Mouse (Mus musculus): ENCODE data around the gene Epb41l1. TPM values are rescaled to one million over a fixed set of nuclear protein-coding genes. Genes with fewer than 3 reads are reported as not detected.

The Epb41l1 gene
- total RNA-seq, 2 experiments from 2014 or later = 3.8 to 4.6 TPM

- no peak for TF ChIP-seq CTCF (IDR thresholded peaks at IDR 0.05)
- Histone ChIP-seq H3K27ac (no peak overlapping the region), H3K4me3 (no peak overlapping the region)
- intact Hi-C loops (cut with DNase I) = no loop called here
- DNase-seq = no peak
These were observed 31.4 kb downstream of the Epb41l1 start for GRCm38 (mm10) chr2:156452149-156452536.

DNA sequence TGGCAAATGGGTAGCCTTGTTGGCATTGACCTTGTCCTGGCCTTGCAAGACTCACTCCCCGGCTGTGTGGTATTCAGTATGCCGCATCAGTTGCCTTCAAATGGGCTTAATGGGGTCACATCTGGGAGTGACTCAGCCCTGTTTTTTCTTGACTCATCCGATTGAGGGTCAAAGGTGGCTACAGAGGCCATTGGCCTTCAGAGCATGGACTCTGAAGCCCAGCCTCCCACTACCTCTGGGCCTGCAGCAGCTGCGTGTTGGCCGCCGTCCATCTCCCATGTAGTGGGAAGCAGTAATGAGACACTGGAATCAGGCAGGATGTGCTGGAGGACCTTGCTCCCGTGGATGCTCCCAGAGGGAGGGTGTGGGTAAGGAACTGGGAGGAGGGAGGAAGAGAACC is 33.1 kb downstream of the Epb41l1 start:
- Histone ChIP-seq H3K4me3 (no peak overlapping the region), H3K27ac (no peak overlapping the region)
- peak; percentile 77 for DNase-seq
- no peak for TF ChIP-seq CTCF (IDR thresholded peaks at IDR 0.05)
- intact Hi-C loops (cut with DNase I) = no loop called here

DNA sequence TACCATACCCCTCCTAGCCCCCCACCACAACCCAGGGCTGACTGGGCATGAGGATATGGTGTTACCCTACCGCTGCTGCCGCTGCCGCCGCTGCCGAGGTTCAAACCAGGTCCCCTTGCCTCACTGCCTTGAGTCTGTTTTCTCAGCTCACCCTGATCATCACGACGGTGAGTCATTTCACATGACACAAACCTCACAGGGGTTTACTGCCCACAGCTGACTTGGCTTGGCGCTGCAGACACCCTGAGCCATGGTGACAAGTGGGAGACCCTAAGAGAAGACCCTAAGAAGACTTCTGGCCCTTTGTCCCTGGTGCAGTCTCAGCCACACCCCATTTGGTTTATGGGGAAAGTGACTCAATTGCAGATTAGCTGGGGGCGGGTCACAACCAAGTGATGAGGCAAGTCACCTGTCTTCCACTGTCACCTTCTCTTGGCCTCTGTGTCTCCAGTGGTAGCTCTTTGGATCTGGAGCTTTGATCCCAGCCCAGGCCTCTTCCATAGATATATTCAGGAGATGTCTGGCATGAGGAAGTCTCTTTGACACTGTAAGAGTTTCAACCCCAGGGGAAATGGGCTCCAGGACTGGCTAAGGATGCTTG is 34.9 kb downstream of the Epb41l1 start:
- TF ChIP-seq CTCF (IDR thresholded peaks at IDR 0.05) = no peak
- H3K27ac ChIP-seq = no peak overlapping the region
- H3K4me3 ChIP-seq = no peak overlapping the region
- DNase-seq = no peak
- intact Hi-C loops (cut with DNase I) = no loop called here

GRCm38 (mm10) chr2:156456386-156457342 is 36.0 kb downstream of the Epb41l1 start:
- TF ChIP-seq CTCF (IDR thresholded peaks at IDR 0.05) = no peak
- DNase-seq = no peak
- intact Hi-C loops (cut with DNase I) = no loop called here
- H3K27ac ChIP-seq = no peak overlapping the region
- H3K4me3 ChIP-seq = no peak overlapping the region

DNA sequence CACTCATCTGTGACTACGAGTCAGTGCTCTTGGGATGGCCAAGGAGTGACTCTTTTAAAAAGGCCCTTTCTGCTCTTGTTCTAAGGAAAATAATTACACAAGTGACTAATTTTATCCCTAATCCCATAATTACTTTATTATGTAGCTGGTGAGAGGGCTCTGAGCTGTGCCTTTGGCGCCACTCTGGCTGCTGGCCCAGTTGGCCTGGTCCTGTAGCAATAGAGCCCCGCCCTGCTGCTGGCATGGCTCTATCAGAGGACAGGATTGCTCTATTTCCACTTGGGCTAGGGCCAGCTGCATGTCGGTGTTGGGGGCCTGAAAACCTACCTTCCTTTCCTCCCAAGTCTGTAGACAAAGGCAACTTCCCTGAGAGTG is 36.6 kb downstream of the Epb41l1 start:
- no peak overlapping the region for H3K27ac ChIP-seq
- DNase-seq = no peak
- intact Hi-C loops (cut with DNase I) = no loop called here
- H3K4me3 ChIP-seq = no peak overlapping the region
- TF ChIP-seq CTCF (IDR thresholded peaks at IDR 0.05) = no peak

- peak overlapping the region; percentile 47 for H3K4me3 ChIP-seq
- DNase-seq = peak; percentile 79
- peak overlapping the region; percentile 51; the same call in 1 of the 2 replicates for H3K27ac ChIP-seq
- peak; percentile 62 for TF ChIP-seq CTCF (IDR thresholded peaks at IDR 0.05)
- intact Hi-C loops (cut with DNase I) = loop anchor here (2.0 kb wide), 1 partner anchor 116 kb away; no protein-coding TSS in a partner anchor
These were observed 39.8 kb downstream of the Epb41l1 start for GRCm38 (mm10) chr2:156460470-156460869.

- intact Hi-C loops (cut with DNase I) = no loop called here
- no peak overlapping the region for H3K27ac ChIP-seq
- no peak for DNase-seq
- no peak overlapping the region for H3K4me3 ChIP-seq
- no peak for TF ChIP-seq CTCF (IDR thresholded peaks at IDR 0.05)
These were observed 41.7 kb downstream of the Epb41l1 start for GRCm38 (mm10) chr2:156462154-156463029.

- H3K4me3 ChIP-seq = no peak overlapping the region
- intact Hi-C loops (cut with DNase I) = no loop called here
- DNase-seq = no peak
These were observed 43.7 kb downstream of the Epb41l1 start for GRCm38 (mm10) chr2:156464416-156464815.

DNA sequence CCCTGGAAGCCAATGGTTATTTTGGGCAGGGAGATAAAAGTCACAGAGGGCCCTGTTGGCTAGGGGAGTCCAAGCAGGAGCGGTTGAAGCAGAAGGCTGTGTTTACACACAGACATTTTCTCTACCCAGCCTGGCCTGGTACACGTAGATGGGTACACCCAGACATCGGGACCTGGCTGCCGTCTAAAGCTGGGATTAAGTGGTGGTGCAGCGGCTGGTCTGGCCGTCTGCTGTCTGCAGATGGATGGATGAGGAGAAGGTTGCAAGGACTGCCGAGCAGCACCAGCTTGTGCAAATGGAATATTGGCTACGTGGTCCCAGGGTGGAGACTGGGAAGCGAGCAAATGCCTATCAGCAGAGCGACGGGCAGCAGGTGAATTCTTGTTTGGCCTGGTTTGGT is 46.8 kb downstream of the Epb41l1 start:
- no peak for TF ChIP-seq CTCF (IDR thresholded peaks at IDR 0.05)
- Histone ChIP-seq H3K27ac (no peak overlapping the region), H3K4me3 (no peak overlapping the region)
- no peak for DNase-seq
- intact Hi-C loops (cut with DNase I) = no loop called here

More at GRCm38 (mm10) chr2:156464416-156464815, 43.7 kb downstream of the Epb41l1 start:
- TF ChIP-seq CTCF (IDR thresholded peaks at IDR 0.05) = no peak
- no peak overlapping the region for H3K27ac ChIP-seq

DNA sequence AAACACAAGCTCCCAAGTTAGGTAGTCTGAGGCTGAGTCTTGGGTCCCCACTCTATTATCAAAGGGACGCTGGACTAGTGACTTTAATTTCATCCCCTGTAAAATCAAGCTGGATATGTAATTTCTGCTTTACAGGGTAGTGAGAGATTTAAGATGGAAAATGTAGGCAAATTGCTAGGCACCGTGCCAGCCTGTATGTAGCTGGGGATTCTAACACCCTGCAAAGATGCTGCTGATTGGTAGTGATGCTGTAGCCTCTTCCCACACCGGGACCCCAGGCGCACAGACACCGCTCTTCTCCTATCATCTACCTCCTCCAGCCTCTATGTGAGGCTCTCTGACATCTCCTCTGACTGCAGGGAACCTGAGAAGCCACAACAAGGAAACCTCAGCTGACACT is 48.2 kb downstream of the Epb41l1 start:
- DNase-seq = no peak
- no peak for TF ChIP-seq CTCF (IDR thresholded peaks at IDR 0.05)
- no peak overlapping the region for H3K27ac ChIP-seq
- intact Hi-C loops (cut with DNase I) = no loop called here
- H3K4me3 ChIP-seq = no peak overlapping the region

DNA sequence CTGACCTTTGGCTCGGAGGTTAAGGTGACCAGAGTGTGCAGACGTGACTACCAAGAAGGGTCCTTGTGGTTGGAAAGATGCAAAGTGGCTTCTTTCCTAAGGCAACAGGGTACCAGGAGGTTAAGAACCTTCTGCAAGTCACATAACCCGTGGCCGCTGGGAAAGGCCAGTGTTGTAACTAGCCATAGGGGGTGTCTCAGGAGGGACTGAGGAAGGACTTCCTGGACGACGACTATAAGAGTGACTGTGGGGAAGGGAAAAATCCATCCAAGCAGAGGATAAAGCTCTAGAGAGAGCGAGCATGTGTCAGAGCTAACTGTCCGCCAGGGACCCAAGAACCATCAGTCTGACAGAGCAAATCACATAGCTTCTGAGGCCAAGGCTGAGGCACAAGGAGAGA is 48.8 kb downstream of the Epb41l1 start:
- DNase-seq = no peak
- H3K27ac ChIP-seq = 0 out of 2 replicates have a peak overlapping the region, but pooled peaks have one; percentile 20
- intact Hi-C loops (cut with DNase I) = no loop called here
- no peak overlapping the region for H3K4me3 ChIP-seq
- no peak for TF ChIP-seq CTCF (IDR thresholded peaks at IDR 0.05)

DNA sequence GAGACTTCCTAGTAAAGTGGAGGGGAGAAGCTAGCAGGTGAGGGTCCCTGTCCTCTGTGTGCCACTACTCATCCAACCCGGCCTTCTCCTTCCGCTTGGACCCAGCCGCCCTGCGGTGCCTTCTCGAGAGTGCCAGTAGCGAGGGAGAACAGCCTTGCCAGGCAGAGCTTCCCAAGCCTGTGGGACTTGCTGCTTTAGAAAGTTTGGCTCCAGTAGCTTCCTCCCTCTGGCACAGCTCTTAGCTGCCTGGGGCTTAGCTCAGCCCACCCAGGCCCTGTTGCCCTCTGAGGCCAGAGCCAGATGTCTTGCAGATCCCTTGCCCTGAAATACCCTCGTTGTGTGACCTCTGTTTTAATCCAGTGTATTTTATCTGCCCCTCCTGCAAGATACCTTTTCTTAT is 50.2 kb downstream of the Epb41l1 start:
- H3K27ac ChIP-seq = peak overlapping the region; percentile 1; the same call in 1 of the 2 replicates
- no peak for TF ChIP-seq CTCF (IDR thresholded peaks at IDR 0.05)

More for the DNA sequence above, 50.2 kb downstream of the Epb41l1 start:
- H3K4me3 ChIP-seq = no peak overlapping the region
- intact Hi-C loops (cut with DNase I) = no loop called here
- no peak for DNase-seq

All from gastrocnemius, adult 2 months (tissue).